In genomic region chr17:47143898-47144297, GRCm38 (mm10) we compare ENCODE assay signal across 10 mouse cellular contexts.
DNase-seq lines count a peak whose midpoint lies in the region; ATAC-seq and TF ChIP-seq lines count a peak whose summit lies in the region.
"Had no signal": no experiment of that assay in that cellular context is flagged by ENCODE, and none has a peak within 500 bp of the region (broad histone marks: within the 10 kb centered on the region; RNA-seq: fewer than 3 reads in every experiment).

No protein-coding gene starts in this region.

- H3K27ac ChIP-seq in left cerebral cortex, adult 2 months, result peak overlapping the region; percentile 6
- peak overlapping the region; percentile 31; the same call in 1 of the 2 replicates for H3K27ac ChIP-seq in embryonic facial prominence, embryonic 15.5 days (replicated peaks)
- H3K27ac ChIP-seq in hindbrain, embryonic 16.5 days (ENCODE audit: low read depth, low read length), result no peak overlapping the region
- no peak overlapping the region; the same call in 1 of the 2 replicates for H3K27ac ChIP-seq in neural tube, embryonic 14.5 days (ENCODE audit: low read depth, low read length)

- intact Hi-C loops in left cerebral cortex, adult 2 months (cut with DNase I), result loop anchor here (5.0 to 10.0 kb wide), 4 partner anchors 33 to 361 kb away; partner anchors contain the start of genes Ccnd3 and Taf8
- intact Hi-C loops in left cerebral cortex, postnatal 14 days (cut with DNase I), result loop anchor here (5.0 kb wide), 2 partner anchors 107 to 188 kb away; no protein-coding TSS in a partner anchor

- no peaks in the 10 kb centered on the region for H3K9me3 ChIP-seq in embryonic facial prominence, embryonic 15.5 days (replicated peaks)
- H3K9me3 ChIP-seq in hindbrain, embryonic 16.5 days (ENCODE audit: control insufficient read depth, low read length), result no peaks in the 10 kb centered on the region
- H3K9me3 ChIP-seq in neural tube, embryonic 14.5 days (ENCODE audit: control insufficient read depth, low read length), result no peaks in the 10 kb centered on the region
- H3K9me3 ChIP-seq: G1E had no signal

- H3K4me3 ChIP-seq in left cerebral cortex, adult 2 months, result peak overlapping the region; percentile 80
- H3K4me3 ChIP-seq in embryonic facial prominence, embryonic 15.5 days (replicated peaks), result peak overlapping the region; percentile 67
- peak overlapping the region; percentile 71 for H3K4me3 ChIP-seq in hindbrain, embryonic 16.5 days (ENCODE audit: low read length)
- peak overlapping the region; percentile 62; the same call in 1 of the 2 replicates for H3K4me3 ChIP-seq in neural tube, embryonic 14.5 days (ENCODE audit: low read depth, low read length)

- H3K36me3 ChIP-seq in embryonic facial prominence, embryonic 15.5 days, result no peaks in the 10 kb centered on the region
- no peaks in the 10 kb centered on the region for H3K36me3 ChIP-seq in hindbrain, embryonic 16.5 days (ENCODE audit: control insufficient read depth, insufficient read depth, low read length)
- no peaks in the 10 kb centered on the region for H3K36me3 ChIP-seq in neural tube, embryonic 14.5 days (ENCODE audit: control insufficient read depth, insufficient read depth, low read length)
- H3K36me3 ChIP-seq: G1E had no signal

- H3K4me2 ChIP-seq in embryonic facial prominence, embryonic 15.5 days (replicated peaks), result peak overlapping the region; percentile 86; the same call in 1 of the 2 replicates
- peak overlapping the region; percentile 84 for H3K4me2 ChIP-seq in hindbrain, embryonic 16.5 days (ENCODE audit: low read length)
- H3K4me2 ChIP-seq in neural tube, embryonic 14.5 days (ENCODE audit: low read depth, low read length), result peak overlapping the region; percentile 86

- DNase-seq in left cerebral cortex, adult 2 months (ENCODE audit: extremely low spot score in 1 of 2, low spot score in 2 of 2), result no peak
- no peak for DNase-seq in left cerebral cortex, postnatal 14 days (ENCODE audit: low spot score in 2 of 2)
- DNase-seq in right cerebral cortex, postnatal 36 days (ENCODE audit: low spot score in 2 of 2), result no peak
- DNase-seq in cerebellum, adult 11-12 months, result no peak
- DNase-seq: embryo, embryonic 11 days; gastrocnemius, postnatal 10 days had no signal

- 53% methylated on average over 7 of the region's 7 CpGs for WGBS in embryonic facial prominence, embryonic 15.5 days
- 44% methylated on average over 7 of the region's 7 CpGs for WGBS in hindbrain, embryonic 16.5 days
- 47% methylated on average over 7 of the region's 7 CpGs for WGBS in neural tube, embryonic 14.5 days

- H3K9ac ChIP-seq in embryonic facial prominence, embryonic 15.5 days, result no peak overlapping the region
- H3K9ac ChIP-seq in hindbrain, embryonic 16.5 days (ENCODE audit: low read depth, low read length), result peak overlapping the region; percentile 28
- H3K9ac ChIP-seq in neural tube, embryonic 14.5 days (replicated peaks; ENCODE audit: low read depth, low read length), result no peak overlapping the region

- ATAC-seq in embryonic facial prominence, embryonic 15.5 days (ENCODE audit: insufficient number of reproducible peaks, low FRiP score, low TSS enrichment, low read depth), result no peak
- no peak for ATAC-seq in hindbrain, embryonic 16.5 days
- ATAC-seq in neural tube, embryonic 14.5 days (ENCODE audit: low read depth), result no peak

- TF ChIP-seq CTCF in left cerebral cortex, adult 2 months (IDR thresholded peaks at IDR 0.05), result no peak

- no peaks in the 10 kb centered on the region for H3K27me3 ChIP-seq in embryonic facial prominence, embryonic 15.5 days
- no peaks in the 10 kb centered on the region for H3K27me3 ChIP-seq in hindbrain, embryonic 16.5 days (replicated peaks; ENCODE audit: control insufficient read depth, insufficient read depth, low read length)
- no peaks in the 10 kb centered on the region for H3K27me3 ChIP-seq in neural tube, embryonic 14.5 days (ENCODE audit: control insufficient read depth, insufficient read depth, low read length)

- H3K4me1 ChIP-seq in embryonic facial prominence, embryonic 15.5 days, result peaks cover 61% of the 10 kb centered on the region
- peaks cover 34% of the 10 kb centered on the region for H3K4me1 ChIP-seq in hindbrain, embryonic 16.5 days (ENCODE audit: control insufficient read depth, insufficient read depth, low read depth, low read length)
- peaks cover 22% of the 10 kb centered on the region for H3K4me1 ChIP-seq in neural tube, embryonic 14.5 days (ENCODE audit: control insufficient read depth, insufficient read depth, low read length)

Comparison
In these comparisons a context has a peak if more than half of its experiments do, and no peak if none do; other contexts are left out.
1. H3K27ac ChIP-seq: peak in left cerebral cortex, adult 2 months (single experiment) and embryonic facial prominence, embryonic 15.5 days (single experiment); none in hindbrain, embryonic 16.5 days (single experiment) and neural tube, embryonic 14.5 days (single experiment).
2. Peak in every context shown above with its lines, with median percentiles within 50 percentile points of each other: H3K4me3 ChIP-seq and H3K4me2 ChIP-seq.